ENCODE assay signal across 19 mouse cellular contexts in genomic region chr10:116674348-116674747, GRCm38 (mm10).
A peak's percentile ranks its signal among the peaks of the same experiment; 100 is the strongest.
DNase-seq lines count a peak whose midpoint lies in the region; ATAC-seq and TF ChIP-seq lines count a peak whose summit lies in the region.
"Had no signal": no experiment of that assay in that cellular context is flagged by ENCODE, and none has a peak within 500 bp of the region (broad histone marks: within the 10 kb centered on the region; RNA-seq: fewer than 3 reads in every experiment).

No protein-coding gene starts in this region.

- no peak overlapping the region for H3K27ac ChIP-seq in CH12.LX (ENCODE audit: insufficient read depth, low read depth)
- peak overlapping the region; percentile 51 for H3K27ac ChIP-seq in limb, embryonic 12.5 days
- H3K27ac ChIP-seq in heart, embryonic 11.5 days (ENCODE audit: low read depth, low read length) = no peak overlapping the region
- H3K27ac ChIP-seq: embryonic facial prominence, embryonic 13.5 days; macrophage; stomach, postnatal 0 days had no signal

- in situ Hi-C loops in CH12.LX (cut with MboI; ENCODE audit: low pct_ligation_motif_present, low pct_unique_long_range_greater_than_20kb, low sequenced_read_pairs) = no loop called here

- WGBS in limb, embryonic 12.5 days = 73% methylated on average over 2 of the region's 2 CpGs
- WGBS in heart, embryonic 11.5 days (ENCODE audit: insufficient replicate concordance) = 69% methylated on average over 2 of the region's 2 CpGs

- dilution Hi-C loops in CH12.LX (cut with MboI; ENCODE audit: extremely low pct_ligation_motif_present, extremely low pct_unique_long_range_greater_than_20kb, low sequenced_read_pairs) = no loop called here

- DNase-seq in 416B (ENCODE audit: low read depth) (peak; percentile 64), CH12.LX (ENCODE audit: extremely low read depth) (peak; percentile 94), WW6 (ENCODE audit: low read depth, low spot score) (peak; percentile 33)
- DNase-seq in frontal cortex, adult 2 months (ENCODE audit: extremely low spot score in 1 of 2, low spot score in 1 of 2) = no peak
- DNase-seq in left cerebral cortex, adult 11 months (ENCODE audit: low spot score) = no peak
- DNase-seq: adrenal gland, postnatal 25 days; cerebellum, postnatal 14 days; heart, postnatal 4 days; kidney, postnatal 36 days; layer of hippocampus, postnatal 36 days; spleen, adult 18-20 months had no signal

- peak overlapping the region; percentile 36 to 60 (median 45) for H3K4me3 ChIP-seq in CH12.LX (replicated peaks in 1 of 3; ENCODE audit: low read depth in 2 of 3, low read length in 2 of 3, poor library complexity in 1 of 3)
- no peak overlapping the region for H3K4me3 ChIP-seq in limb, embryonic 12.5 days (replicated peaks)
- no peak overlapping the region for H3K4me3 ChIP-seq in heart, embryonic 11.5 days (ENCODE audit: low read depth, low read length)
- H3K4me3 ChIP-seq: embryonic facial prominence, embryonic 13.5 days; limb, embryonic 13.5 days had no signal

- ATAC-seq in limb, embryonic 12.5 days (ENCODE audit: insufficient number of reproducible peaks, insufficient read depth, low FRiP score, low TSS enrichment, low read depth) = no peak
- ATAC-seq in heart, embryonic 11.5 days (replicated peaks; ENCODE audit: insufficient number of reproducible peaks, low FRiP score, low TSS enrichment) = no peak
- ATAC-seq: intestine, embryonic 16.5 days; Patski had no signal

- no peak for TF ChIP-seq RAD21 in CH12.LX (IDR thresholded peaks at IDR 0.05; ENCODE audit: low read depth, low read length)

- no peak overlapping the region for H3K4me2 ChIP-seq in CH12.LX (ENCODE audit: insufficient read depth, low read depth, poor library complexity, severe bottlenecking)
- H3K4me2 ChIP-seq in limb, embryonic 12.5 days = no peak overlapping the region
- H3K4me2 ChIP-seq in heart, embryonic 11.5 days = no peak overlapping the region
- H3K4me2 ChIP-seq: embryonic facial prominence, embryonic 13.5 days; limb, embryonic 13.5 days had no signal

- no peak for TF ChIP-seq CTCF in CH12.LX (conservative IDR thresholded peaks at IDR 0.05 in 1 of 2, IDR thresholded peaks at IDR 0.05 in 1 of 2; ENCODE audit: low read depth in 2 of 2, low read length in 2 of 2)

- H3K27me3 ChIP-seq in CH12.LX (replicated peaks) = no peaks in the 10 kb centered on the region
- H3K27me3 ChIP-seq in limb, embryonic 12.5 days = no peaks in the 10 kb centered on the region
- H3K27me3 ChIP-seq in heart, embryonic 11.5 days (ENCODE audit: control insufficient read depth, insufficient read depth, low read length) = no peaks in the 10 kb centered on the region
- H3K27me3 ChIP-seq: embryonic facial prominence, embryonic 13.5 days; limb, embryonic 13.5 days; Patski had no signal

- peaks cover 0 to 21% of the 10 kb centered on the region in 2 experiments; a peak in 1 of 4 replicates for H3K4me1 ChIP-seq in CH12.LX (ENCODE audit: control insufficient read depth in 1 of 2, insufficient read depth in 2 of 2)
- peaks cover 14% of the 10 kb centered on the region for H3K4me1 ChIP-seq in limb, embryonic 12.5 days (replicated peaks)
- no peaks in the 10 kb centered on the region for H3K4me1 ChIP-seq in heart, embryonic 11.5 days (ENCODE audit: control insufficient read depth, insufficient read depth, low read length)

- peaks cover 8% of the 10 kb centered on the region for H3K9me3 ChIP-seq in CH12.LX (replicated peaks; ENCODE audit: low read length)
- H3K9me3 ChIP-seq in limb, embryonic 12.5 days = no peaks in the 10 kb centered on the region
- no peaks in the 10 kb centered on the region for H3K9me3 ChIP-seq in heart, embryonic 11.5 days (replicated peaks; ENCODE audit: control insufficient read depth, low read length)
- H3K9me3 ChIP-seq: embryonic facial prominence, embryonic 13.5 days; limb, embryonic 13.5 days had no signal

- H3K9ac ChIP-seq in CH12.LX (ENCODE audit: insufficient read depth, low read depth) = no peak overlapping the region
- H3K9ac ChIP-seq in limb, embryonic 12.5 days (replicated peaks) = no peak overlapping the region
- no peak overlapping the region for H3K9ac ChIP-seq in heart, embryonic 11.5 days (ENCODE audit: low read depth, low read length)
- H3K9ac ChIP-seq: embryonic facial prominence, embryonic 13.5 days; limb, embryonic 13.5 days had no signal

- TF ChIP-seq POLR2A in CH12.LX (IDR thresholded peaks at IDR 0.05; ENCODE audit: low read depth, low read length) = peak; percentile 63

- H3K79me2 ChIP-seq in CH12.LX (replicated peaks; ENCODE audit: control insufficient read depth, extremely low read depth, insufficient read depth, poor library complexity, severe bottlenecking) = no peaks in the 10 kb centered on the region

- TF ChIP-seq EP300 in CH12.LX (IDR thresholded peaks at IDR 0.05; ENCODE audit: low read length) = no peak

- H3K36me3 ChIP-seq in CH12.LX (replicated peaks in 1 of 2; ENCODE audit: control insufficient read depth in 1 of 2, insufficient read depth in 1 of 2, low read length in 1 of 2) = peaks cover 0 to 18% of the 10 kb centered on the region in 2 experiments
- H3K36me3 ChIP-seq in limb, embryonic 12.5 days = no peaks in the 10 kb centered on the region
- no peaks in the 10 kb centered on the region for H3K36me3 ChIP-seq in heart, embryonic 11.5 days (ENCODE audit: control insufficient read depth, insufficient read depth, low read length)
- H3K36me3 ChIP-seq: embryonic facial prominence, embryonic 13.5 days; limb, embryonic 13.5 days had no signal

TF ChIP-seq in CH12.LX, 34 proteins besides CTCF, POLR2A, EP300 and RAD21:
- TF ChIP-seq HCFC1 (IDR thresholded peaks at IDR 0.05; ENCODE audit: low read depth, low read length) = peak; percentile 28
- TF ChIP-seq UBTF (IDR thresholded peaks at IDR 0.05; ENCODE audit: low read depth, low read length) = no peak
- TF ChIP-seq GABPA (IDR thresholded peaks at IDR 0.05; ENCODE audit: insufficient replicate concordance, low read depth, low read length) = no peak
- TF ChIP-seq ELF1 (IDR thresholded peaks at IDR 0.05; ENCODE audit: low read depth, low read length) = peak; percentile 63
- TF ChIP-seq NELFE (IDR thresholded peaks at IDR 0.05; ENCODE audit: low read depth, low read length) = no peak
- TF ChIP-seq ZNF384 (IDR thresholded peaks at IDR 0.05; ENCODE audit: low read depth, low read length) = peak; percentile 84
- peak; percentile 48; the same call in 1 of the 2 replicates for TF ChIP-seq TBP (conservative IDR thresholded peaks at IDR 0.05; ENCODE audit: low read depth, low read length)

Comparison
In these comparisons a context has a peak if more than half of its experiments do, and no peak if none do; other contexts are left out.
1. DNase-seq: peak in 416B (single experiment), CH12.LX (single experiment) and WW6 (single experiment); none in frontal cortex, adult 2 months (0 of 2) and left cerebral cortex, adult 11 months (single experiment).
2. H3K4me3 ChIP-seq: peak in CH12.LX (3 of 3); none in limb, embryonic 12.5 days (single experiment) and heart, embryonic 11.5 days (single experiment).